Comparison of ENCODE assay signal across 31 mouse cellular contexts in genomic region chr11:115336115-115336514, GRCm38 (mm10). TPM values are rescaled to one million over a fixed set of nuclear protein-coding genes. Genes with fewer than 3 reads are reported as not detected.
DNase-seq lines count a peak whose midpoint lies in the region; ATAC-seq and TF ChIP-seq lines count a peak whose summit lies in the region.
"Had no signal": no experiment of that assay in that cellular context is flagged by ENCODE, and none has a peak within 500 bp of the region (broad histone marks: within the 10 kb centered on the region; RNA-seq: fewer than 3 reads in every experiment).

No protein-coding gene starts in this region.

- H3K27me3 ChIP-seq in hindbrain, embryonic 10.5 days (ENCODE audit: insufficient read depth, poor library complexity, severe bottlenecking), result peaks cover 86% of the 10 kb centered on the region
- peaks cover 40% of the 10 kb centered on the region for H3K27me3 ChIP-seq in hindbrain, embryonic 14.5 days (ENCODE audit: control insufficient read depth, insufficient read depth, low read length)
- peaks cover 59% of the 10 kb centered on the region for H3K27me3 ChIP-seq in lung, embryonic 14.5 days (ENCODE audit: insufficient read depth, low read length)
- H3K27me3 ChIP-seq in limb, embryonic 10.5 days (ENCODE audit: low read depth, poor library complexity, severe bottlenecking), result peaks cover 87% of the 10 kb centered on the region

- no peaks in the 10 kb centered on the region for H3K36me3 ChIP-seq in hindbrain, embryonic 10.5 days
- H3K36me3 ChIP-seq in hindbrain, embryonic 14.5 days (replicated peaks; ENCODE audit: control insufficient read depth, insufficient read depth), result no peaks in the 10 kb centered on the region
- H3K36me3 ChIP-seq in lung, embryonic 14.5 days (ENCODE audit: insufficient read depth), result no peaks in the 10 kb centered on the region
- H3K36me3 ChIP-seq in limb, embryonic 10.5 days, result no peaks in the 10 kb centered on the region
- H3K36me3 ChIP-seq: forebrain, embryonic 10.5 days; heart, embryonic 13.5 days; kidney, embryonic 15.5 days; limb, embryonic 12.5 days; liver, embryonic 12.5 days; midbrain, embryonic 13.5 days had no signal

- H3K4me1 ChIP-seq in hindbrain, embryonic 10.5 days (replicated peaks), result peaks cover 24% of the 10 kb centered on the region
- peaks cover 9% of the 10 kb centered on the region for H3K4me1 ChIP-seq in hindbrain, embryonic 14.5 days (replicated peaks; ENCODE audit: control insufficient read depth, insufficient read depth, low read length)
- no peaks in the 10 kb centered on the region for H3K4me1 ChIP-seq in lung, embryonic 14.5 days (ENCODE audit: insufficient read depth)
- peaks cover 8% of the 10 kb centered on the region for H3K4me1 ChIP-seq in limb, embryonic 10.5 days
- H3K4me1 ChIP-seq: heart, embryonic 13.5 days; liver, embryonic 12.5 days had no signal

- H3K4me3 ChIP-seq in hindbrain, embryonic 10.5 days, result no peak overlapping the region
- no peak overlapping the region for H3K4me3 ChIP-seq in hindbrain, embryonic 14.5 days (replicated peaks; ENCODE audit: low read length)
- H3K4me3 ChIP-seq in lung, embryonic 14.5 days (ENCODE audit: low read depth, low read length), result no peak overlapping the region
- H3K4me3 ChIP-seq in limb, embryonic 10.5 days, result no peak overlapping the region
- H3K4me3 ChIP-seq: forebrain, embryonic 10.5 days; heart, adult 2 months; heart, embryonic 13.5 days; kidney, embryonic 15.5 days; limb, embryonic 12.5 days; liver, embryonic 12.5 days; midbrain, embryonic 13.5 days had no signal

- ATAC-seq in hindbrain, embryonic 14.5 days (ENCODE audit: low FRiP score), result no peak
- no peak for ATAC-seq in lung, embryonic 14.5 days (ENCODE audit: insufficient read depth)
- ATAC-seq: forebrain, embryonic 16.5 days; hindbrain, embryonic 16.5 days; intestine, postnatal 0 days; liver, embryonic 12.5 days; midbrain, embryonic 13.5 days had no signal

- H3K9ac ChIP-seq in hindbrain, embryonic 14.5 days, result no peak overlapping the region
- no peak overlapping the region for H3K9ac ChIP-seq in lung, embryonic 14.5 days
- H3K9ac ChIP-seq: heart, embryonic 13.5 days; kidney, embryonic 15.5 days; limb, embryonic 12.5 days; liver, embryonic 12.5 days; midbrain, embryonic 13.5 days had no signal

- 22% methylated on average over 6 of the region's 6 CpGs for WGBS in hindbrain, embryonic 10.5 days
- 27% methylated on average over 6 of the region's 6 CpGs for WGBS in hindbrain, embryonic 14.5 days
- WGBS in lung, embryonic 14.5 days, result 12% methylated on average over 6 of the region's 6 CpGs
- 13% methylated on average over 6 of the region's 6 CpGs for WGBS in limb, embryonic 10.5 days

- H3K9me3 ChIP-seq in hindbrain, embryonic 10.5 days, result no peaks in the 10 kb centered on the region
- H3K9me3 ChIP-seq in hindbrain, embryonic 14.5 days (ENCODE audit: control insufficient read depth, low read length), result no peaks in the 10 kb centered on the region
- H3K9me3 ChIP-seq in lung, embryonic 14.5 days (ENCODE audit: low read depth, low read length), result no peaks in the 10 kb centered on the region
- H3K9me3 ChIP-seq in limb, embryonic 10.5 days (replicated peaks), result no peaks in the 10 kb centered on the region
- H3K9me3 ChIP-seq: forebrain, embryonic 10.5 days; heart, embryonic 13.5 days; kidney, embryonic 15.5 days; limb, embryonic 12.5 days; liver, embryonic 12.5 days; midbrain, embryonic 13.5 days had no signal

- H3K4me2 ChIP-seq in hindbrain, embryonic 14.5 days (replicated peaks), result no peak overlapping the region
- no peak overlapping the region for H3K4me2 ChIP-seq in lung, embryonic 14.5 days
- H3K4me2 ChIP-seq: heart, embryonic 13.5 days; kidney, embryonic 15.5 days; limb, embryonic 12.5 days; liver, embryonic 12.5 days; midbrain, embryonic 13.5 days had no signal

- H3K27ac ChIP-seq in hindbrain, embryonic 10.5 days, result no peak overlapping the region
- H3K27ac ChIP-seq in hindbrain, embryonic 14.5 days, result no peak overlapping the region
- no peak overlapping the region for H3K27ac ChIP-seq in lung, embryonic 14.5 days (ENCODE audit: low read depth)
- H3K27ac ChIP-seq in limb, embryonic 10.5 days, result no peak overlapping the region
- H3K27ac ChIP-seq: forebrain, embryonic 10.5 days; heart, adult 2 months; heart, embryonic 13.5 days; kidney, embryonic 15.5 days; limb, embryonic 12.5 days; liver, embryonic 12.5 days; midbrain, embryonic 13.5 days had no signal

- DNase-seq in hindbrain, embryonic 10.5 days (ENCODE audit: low spot score), result peak; percentile 46
- no peak for DNase-seq in hindbrain, embryonic 14.5 days (ENCODE audit: low spot score)
- peak; percentile 49 for DNase-seq in lung, embryonic 14.5 days
- DNase-seq in lung, postnatal 25 days (ENCODE audit: low spot score), result no peak
- peak; percentile 71 for DNase-seq in limb, embryonic 10.5 days (ENCODE audit: low spot score)
- no peak for DNase-seq in left cerebral cortex, adult 11 months (ENCODE audit: low spot score)
- no peak for DNase-seq in thymus, postnatal 4 days
- DNase-seq in layer of hippocampus, postnatal 36 days, result no peak
- DNase-seq: adrenal gland, postnatal 25 days; cerebellum, adult 9-10 months; gastrocnemius, postnatal 25 days; heart, adult 2 months; lung, adult 18-20 months; lung, postnatal 14 days; right cerebral cortex, postnatal 14 days had no signal

- no peak for TF ChIP-seq CTCF in lung, embryonic 14.5 days (IDR thresholded peaks at IDR 0.05; ENCODE audit: low read depth)

RNA-seq across cellular contexts. Expression of gene Otop3, which starts 1.6 kb away (rescaled TPM):
- polyA plus RNA-seq in hindbrain, embryonic 10.5 days (2016; fragmentation: Nextera tagmentation; extraction: Ambion mirVana), result 0.08 TPM in 1 of 2 replicates, not detected in the other
- 1.8 and 1.9 TPM in 2 replicates for polyA plus RNA-seq in hindbrain, embryonic 14.5 days (2014; fragmentation: Nextera tagmentation; extraction: Ambion mirVana)
- polyA plus RNA-seq in lung, embryonic 14.5 days (2014; fragmentation: Nextera tagmentation; extraction: Ambion mirVana), result 0.12 TPM in 1 of 2 replicates, not detected in the other
- not detected in 2 replicates for polyA plus RNA-seq in limb, embryonic 10.5 days (2016; fragmentation: Nextera tagmentation; extraction: Ambion mirVana)
- under 1 TPM in 1 of 2 experiments, not detected in 1; 0.22 TPM for total RNA-seq in layer of hippocampus, postnatal 36 days (2021)
- total RNA-seq: adrenal gland, postnatal 25 days; gastrocnemius, postnatal 25 days; heart, adult 2 months; heart, postnatal 25 days; megakaryocyte, adult 5-6 weeks; monocyte, adult 5-6 weeks had no signal
- polyA plus RNA-seq: cortical plate, adult 2 months; forebrain, embryonic 10.5 days; heart, adult 2 months; heart, embryonic 13.5 days; kidney, embryonic 15.5 days; limb, embryonic 12.5 days; liver, embryonic 12.5 days; thymus, postnatal 0 days; urinary bladder, adult 2 months had no signal

RNA-seq across cellular contexts. Expression of gene Ush1g, which starts 14.3 kb away (rescaled TPM):
- polyA plus RNA-seq in hindbrain, embryonic 10.5 days (2016; fragmentation: Nextera tagmentation; extraction: Ambion mirVana), result 0.10 TPM in 1 of 2 replicates, not detected in the other
- 0.15 TPM in 1 of 2 replicates, not detected in the other for polyA plus RNA-seq in hindbrain, embryonic 14.5 days (2014; fragmentation: Nextera tagmentation; extraction: Ambion mirVana)
- not detected in 2 replicates for polyA plus RNA-seq in lung, embryonic 14.5 days (2014; fragmentation: Nextera tagmentation; extraction: Ambion mirVana)
- not detected in 2 replicates for polyA plus RNA-seq in limb, embryonic 10.5 days (2016; fragmentation: Nextera tagmentation; extraction: Ambion mirVana)
- total RNA-seq in layer of hippocampus, postnatal 36 days (2021), result under 1 TPM; 0.30 to 0.35 TPM
- total RNA-seq: megakaryocyte, adult 5-6 weeks; monocyte, adult 5-6 weeks had no signal
- polyA plus RNA-seq: forebrain, embryonic 10.5 days; kidney, embryonic 15.5 days; limb, embryonic 12.5 days; neural tube, embryonic 11.5 days; thymus, postnatal 0 days; urinary bladder, adult 2 months had no signal

RNA-seq across cellular contexts. Expression of gene Otop2, which starts 29.2 kb away (rescaled TPM):
- not detected in 2 replicates for polyA plus RNA-seq in hindbrain, embryonic 10.5 days (2016; fragmentation: Nextera tagmentation; extraction: Ambion mirVana)
- 0.08 and 0.14 TPM in 2 replicates for polyA plus RNA-seq in hindbrain, embryonic 14.5 days (2014; fragmentation: Nextera tagmentation; extraction: Ambion mirVana)
- not detected in 2 replicates for polyA plus RNA-seq in lung, embryonic 14.5 days (2014; fragmentation: Nextera tagmentation; extraction: Ambion mirVana)
- not detected in 2 replicates for polyA plus RNA-seq in limb, embryonic 10.5 days (2016; fragmentation: Nextera tagmentation; extraction: Ambion mirVana)
- under 1 TPM in 1 of 2 experiments, not detected in 1; 0.52 TPM for total RNA-seq in layer of hippocampus, postnatal 36 days (2021)
- total RNA-seq: adrenal gland, postnatal 25 days; gastrocnemius, postnatal 25 days; heart, adult 2 months; heart, postnatal 25 days; megakaryocyte, adult 5-6 weeks; monocyte, adult 5-6 weeks had no signal
- polyA plus RNA-seq: heart, adult 2 months; heart, embryonic 13.5 days; limb, embryonic 12.5 days; liver, embryonic 12.5 days; midbrain, embryonic 13.5 days; neural tube, embryonic 11.5 days; thymus, postnatal 0 days; urinary bladder, adult 2 months had no signal

RNA-seq across cellular contexts. Expression of gene Hid1, which starts 31.4 kb away (rescaled TPM):
- polyA plus RNA-seq in hindbrain, embryonic 10.5 days (2016; fragmentation: Nextera tagmentation; extraction: Ambion mirVana), result 11.3 and 14.8 TPM in 2 replicates
- 44.5 and 50.2 TPM in 2 replicates for polyA plus RNA-seq in hindbrain, embryonic 14.5 days (2014; fragmentation: Nextera tagmentation; extraction: Ambion mirVana)
- 7.4 and 9.2 TPM in 2 replicates for polyA plus RNA-seq in lung, embryonic 14.5 days (2014; fragmentation: Nextera tagmentation; extraction: Ambion mirVana)
- 2.8 and 2.9 TPM in 2 replicates for polyA plus RNA-seq in limb, embryonic 10.5 days (2016; fragmentation: Nextera tagmentation; extraction: Ambion mirVana)
- total RNA-seq in layer of hippocampus, postnatal 36 days (2021), result 100 to 1,000 TPM; 106 to 109 TPM

RNA-seq across cellular contexts. Expression of gene Fads6, which starts 38.7 kb away (rescaled TPM):
- 0.27 and 0.47 TPM in 2 replicates for polyA plus RNA-seq in hindbrain, embryonic 10.5 days (2016; fragmentation: Nextera tagmentation; extraction: Ambion mirVana)
- 1.4 and 1.5 TPM in 2 replicates for polyA plus RNA-seq in hindbrain, embryonic 14.5 days (2014; fragmentation: Nextera tagmentation; extraction: Ambion mirVana)
- polyA plus RNA-seq in lung, embryonic 14.5 days (2014; fragmentation: Nextera tagmentation; extraction: Ambion mirVana), result 0.14 and 0.18 TPM in 2 replicates
- polyA plus RNA-seq in limb, embryonic 10.5 days (2016; fragmentation: Nextera tagmentation; extraction: Ambion mirVana), result 0.06 and 0.13 TPM in 2 replicates
- 10 to 100 TPM; 12.9 to 13.7 TPM for total RNA-seq in layer of hippocampus, postnatal 36 days (2021)

Comparison
In these comparisons a context has a peak if more than half of its experiments do, and no peak if none do; other contexts are left out.
1. DNase-seq: peak in hindbrain, embryonic 10.5 days (single experiment), lung, embryonic 14.5 days (single experiment) and limb, embryonic 10.5 days (single experiment); none in hindbrain, embryonic 14.5 days (single experiment), lung, postnatal 25 days (single experiment), left cerebral cortex, adult 11 months (single experiment), thymus, postnatal 4 days (single experiment) and layer of hippocampus, postnatal 36 days (0 of 2).